Mouse (Mus musculus) myocyte (in vitro differentiated cells): ENCODE measurements around the gene Idi2.
"Not testable (repeated sequence)": the region's sequence is repeated elsewhere in the genome, so short reads cannot be mapped to it uniquely, and the experiment has no call there.

Source experiments
- POLR2A ChIP-seq: IDR thresholded peaks from one replicate; pipeline ENCODE4 v1.6.1; 2011; ENCODE audit warnings: low read depth, mild to moderate bottlenecking, control low read depth, moderate library complexity; ENCODE audit not compliant: insufficient read length
- POLR2AphosphoS2 ChIP-seq: IDR thresholded peaks from one replicate; pipeline ENCODE4 v1.6.1; 2011; ENCODE audit warnings: low read depth, control low read depth; ENCODE audit not compliant: insufficient read length
- USF1 ChIP-seq: IDR thresholded peaks from one replicate; pipeline ENCODE4 v1.6.1; 2011; ENCODE audit warnings: low read depth, mild to moderate bottlenecking, control low read depth, moderate library complexity

- TF ChIP-seq POLR2AphosphoS2, POLR2A, USF1: not testable (repeated sequence)
These were observed 4.5 kb upstream of the Idi2 start, which contains the start of gene Gm9745 for GRCm38 (mm10) chr13:8948131-8948530.
